Mouse (Mus musculus): ENCODE results near the gene Defb48. TPM values are rescaled to one million over a fixed set of nuclear protein-coding genes. Genes with fewer than 3 reads are reported as not detected.

Defb48 gene
- polyA plus RNA-seq, 1 experiment from 2014 or later, result not detected

DNA sequence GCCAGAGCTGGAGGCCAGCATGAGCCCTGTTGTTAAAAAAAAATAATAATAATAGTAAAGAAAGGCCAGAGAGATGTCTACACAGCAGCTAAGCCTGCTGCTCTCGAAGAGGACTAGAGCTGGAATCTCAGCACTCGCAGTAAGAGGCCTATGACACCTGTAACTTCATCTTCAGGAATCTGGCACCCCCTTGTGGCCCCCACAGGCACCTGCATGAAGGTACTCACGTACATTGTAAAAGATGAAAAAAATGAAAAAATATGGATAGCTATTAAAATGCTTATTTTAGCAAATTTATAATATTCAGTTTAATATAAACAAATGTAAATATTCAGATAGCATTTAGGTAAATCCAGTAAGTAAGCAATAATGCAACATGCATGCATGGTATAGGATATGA, 44.9 kb downstream of the Defb48 start:
- Histone ChIP-seq H3K27me3 (ENCODE audit: control insufficient read depth, insufficient read depth, low read length) (no peaks in the 10 kb centered on the region), H3K4me3 (ENCODE audit: low read length) (no peak overlapping the region), H3K4me2 (replicated peaks; ENCODE audit: low read depth, low read length) (no peak overlapping the region), H3K4me1 (ENCODE audit: control insufficient read depth, insufficient read depth, low read length) (no peaks in the 10 kb centered on the region), H3K27ac (ENCODE audit: low read depth, low read length) (no peak overlapping the region), H3K9me3 (ENCODE audit: control insufficient read depth, low read length) (no peaks in the 10 kb centered on the region; the same call in 1 of the 2 replicates), H3K9ac (ENCODE audit: low read depth, low read length) (no peak overlapping the region), H3K36me3 (ENCODE audit: control insufficient read depth, insufficient read depth, low read length) (peaks cover 8% of the 10 kb centered on the region; the same call in 1 of the 2 replicates)
- ATAC-seq (ENCODE audit: low FRiP score, low TSS enrichment), result no peak
- WGBS, result 92% methylated on average over 3 of the region's 3 CpGs

DNA sequence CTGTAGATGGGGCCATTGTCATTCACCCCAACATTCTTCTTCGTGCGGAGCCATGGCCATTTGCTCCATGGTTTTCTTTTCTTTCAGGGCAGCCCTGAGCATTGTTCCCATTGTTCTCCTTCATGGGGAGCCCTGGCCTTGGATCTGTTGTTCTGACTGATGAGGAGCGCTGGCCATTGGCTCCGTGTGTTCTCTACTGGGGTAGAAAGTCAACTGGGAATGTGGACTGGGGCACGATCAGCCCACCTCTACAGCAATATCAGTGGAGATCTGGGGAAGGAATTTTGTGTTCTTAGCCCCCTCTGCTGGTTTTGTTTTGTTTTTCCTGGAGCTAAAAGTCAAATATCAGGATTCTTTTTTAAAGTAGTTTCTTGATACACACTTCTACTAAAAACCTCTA, 46.6 kb downstream of the Defb48 start:
- Histone ChIP-seq H3K36me3 (ENCODE audit: control insufficient read depth, insufficient read depth, low read length) (peaks cover 3% of the 10 kb centered on the region; the same call in 1 of the 2 replicates), H3K4me3 (ENCODE audit: low read length) (no peak overlapping the region), H3K4me2 (replicated peaks; ENCODE audit: low read depth, low read length) (no peak overlapping the region), H3K4me1 (ENCODE audit: control insufficient read depth, insufficient read depth, low read length) (no peaks in the 10 kb centered on the region), H3K9me3 (ENCODE audit: control insufficient read depth, low read length) (no peaks in the 10 kb centered on the region; the same call in 1 of the 2 replicates), H3K27ac (ENCODE audit: low read depth, low read length) (no peak overlapping the region), H3K9ac (ENCODE audit: low read depth, low read length) (no peak overlapping the region), H3K27me3 (ENCODE audit: control insufficient read depth, insufficient read depth, low read length) (no peaks in the 10 kb centered on the region)
- 73% methylated on average over 5 of the region's 5 CpGs for WGBS
- ATAC-seq (ENCODE audit: low FRiP score, low TSS enrichment), result no peak

DNA sequence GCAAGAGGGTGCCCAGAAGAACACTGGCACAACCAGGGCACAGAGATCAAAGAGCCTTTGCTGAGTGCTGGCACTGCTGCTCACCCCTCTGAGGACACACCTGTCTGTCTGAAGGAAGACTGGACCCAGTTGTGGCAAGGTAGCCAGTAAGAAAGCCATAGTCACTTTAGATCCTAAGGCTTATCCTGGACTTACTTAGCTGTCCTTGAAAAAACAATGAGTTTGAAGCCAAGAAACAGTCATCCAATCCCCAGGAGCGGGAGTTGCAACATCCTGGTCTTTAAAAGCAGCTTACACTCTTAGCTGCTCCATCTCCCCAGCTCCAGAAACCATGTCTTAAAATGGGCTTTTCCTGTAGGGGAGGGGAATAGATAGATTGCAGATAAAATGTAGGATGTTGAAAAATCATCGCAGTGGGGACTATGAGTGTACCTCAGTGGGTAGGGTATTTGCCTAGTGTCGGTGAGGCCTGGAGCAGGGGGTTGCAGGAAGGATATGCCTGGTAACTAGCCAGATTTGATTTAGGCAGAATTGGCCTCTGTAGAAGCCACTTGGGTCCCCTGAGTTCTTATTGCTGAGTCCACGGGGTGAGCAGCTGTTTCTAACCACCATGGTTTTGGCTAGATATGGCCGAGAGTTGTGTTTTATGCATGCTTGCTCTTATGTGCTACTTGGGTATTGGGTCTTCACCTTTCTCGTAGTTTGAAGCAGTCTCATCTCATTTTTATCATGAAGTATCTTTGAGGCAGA, 47.5 kb downstream of the Defb48 start:
- no peak overlapping the region for H3K27ac ChIP-seq (ENCODE audit: low read depth, low read length)
- no peak for ATAC-seq (ENCODE audit: low FRiP score, low TSS enrichment)
- H3K27me3 ChIP-seq (ENCODE audit: control insufficient read depth, insufficient read depth, low read length), result no peaks in the 10 kb centered on the region
- no peaks in the 10 kb centered on the region for H3K4me1 ChIP-seq (ENCODE audit: control insufficient read depth, insufficient read depth, low read length)
- 89% methylated on average over 6 of the region's 6 CpGs for WGBS
- no peaks in the 10 kb centered on the region; the same call in 1 of the 2 replicates for H3K9me3 ChIP-seq (ENCODE audit: control insufficient read depth, low read length)
- no peak overlapping the region for H3K4me2 ChIP-seq (replicated peaks; ENCODE audit: low read depth, low read length)
- peaks cover 3% of the 10 kb centered on the region; the same call in 1 of the 2 replicates for H3K36me3 ChIP-seq (ENCODE audit: control insufficient read depth, insufficient read depth, low read length)
- H3K4me3 ChIP-seq (ENCODE audit: low read length), result no peak overlapping the region
- H3K9ac ChIP-seq (ENCODE audit: low read depth, low read length), result no peak overlapping the region

DNA sequence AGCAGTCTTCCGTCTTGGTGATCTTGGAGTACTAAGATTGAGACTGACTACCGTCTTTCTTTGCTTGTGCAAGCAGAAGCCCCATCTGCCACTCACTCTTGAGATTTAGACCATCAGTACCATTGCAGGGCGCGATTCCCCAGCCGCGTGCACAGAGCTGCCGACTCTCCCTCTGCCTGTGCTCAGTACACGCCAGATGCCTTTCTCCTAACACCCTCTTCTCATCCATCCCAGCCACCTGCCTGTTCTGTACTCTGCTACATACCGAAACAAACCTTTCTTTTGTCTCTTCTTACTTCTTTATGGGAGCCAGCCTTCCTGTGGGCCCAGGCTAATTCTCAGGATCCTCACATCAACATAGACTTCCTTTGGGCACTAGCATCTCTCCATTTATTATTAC, 48.9 kb downstream of the Defb48 start:
- no peak for ATAC-seq (ENCODE audit: low FRiP score, low TSS enrichment)
- WGBS, result 84% methylated on average over 9 of the region's 9 CpGs

DNA sequence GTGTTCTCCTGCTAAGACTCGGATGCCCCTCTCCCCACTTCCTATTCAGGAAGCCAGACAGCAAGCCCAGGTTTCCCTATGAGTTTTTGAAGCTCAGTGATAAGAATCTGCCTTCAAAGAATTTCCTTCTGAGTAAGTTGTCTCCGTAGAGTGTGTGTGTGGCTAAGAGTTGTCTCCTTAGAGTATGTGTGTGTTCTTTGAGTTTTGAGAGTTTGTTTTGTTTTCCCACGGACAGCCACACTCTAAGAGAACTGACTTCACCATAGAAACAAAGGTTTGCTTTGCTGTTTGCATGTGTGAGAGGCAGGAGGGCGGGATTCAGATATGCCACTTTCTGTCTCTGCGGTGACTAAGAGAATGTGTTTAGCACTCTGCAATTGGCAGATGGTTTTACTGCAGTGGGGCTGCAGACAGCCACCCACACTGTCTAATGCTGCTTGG, 56.2 kb downstream of the Defb48 start:
- no peak for ATAC-seq (ENCODE audit: low FRiP score, low TSS enrichment)
- WGBS, result 76% methylated on average over 5 of the region's 5 CpGs
- no peak overlapping the region for H3K27ac ChIP-seq (ENCODE audit: low read depth, low read length)
- H3K9me3 ChIP-seq (ENCODE audit: control insufficient read depth, low read length), result no peaks in the 10 kb centered on the region
- H3K4me3 ChIP-seq (ENCODE audit: low read length), result no peak overlapping the region
- no peaks in the 10 kb centered on the region; the same call in 1 of the 2 replicates for H3K36me3 ChIP-seq (ENCODE audit: control insufficient read depth, insufficient read depth, low read length)
- H3K4me1 ChIP-seq (ENCODE audit: control insufficient read depth, insufficient read depth, low read length), result no peaks in the 10 kb centered on the region
- H3K4me2 ChIP-seq (replicated peaks; ENCODE audit: low read depth, low read length), result no peak overlapping the region
- no peaks in the 10 kb centered on the region for H3K27me3 ChIP-seq (ENCODE audit: control insufficient read depth, insufficient read depth, low read length)
- no peak overlapping the region for H3K9ac ChIP-seq (ENCODE audit: low read depth, low read length)

More for the DNA sequence above, 48.9 kb downstream of the Defb48 start:
- no peak overlapping the region for H3K4me3 ChIP-seq (ENCODE audit: low read length)
- H3K27me3 ChIP-seq (ENCODE audit: control insufficient read depth, insufficient read depth, low read length), result no peaks in the 10 kb centered on the region
- H3K27ac ChIP-seq (ENCODE audit: low read depth, low read length), result no peak overlapping the region
- no peak overlapping the region for H3K4me2 ChIP-seq (replicated peaks; ENCODE audit: low read depth, low read length)
- H3K4me1 ChIP-seq (ENCODE audit: control insufficient read depth, insufficient read depth, low read length), result no peaks in the 10 kb centered on the region
- H3K9ac ChIP-seq (ENCODE audit: low read depth, low read length), result no peak overlapping the region
- H3K9me3 ChIP-seq (ENCODE audit: control insufficient read depth, low read length), result no peaks in the 10 kb centered on the region; the same call in 1 of the 2 replicates
- peaks cover 3% of the 10 kb centered on the region; the same call in 1 of the 2 replicates for H3K36me3 ChIP-seq (ENCODE audit: control insufficient read depth, insufficient read depth, low read length)

Other genes starting within 250 kb of the Defb48 start
- gene Ints6, start 223.3 kb downstream of the Defb48 start, polyA plus RNA-seq (2014; fragmentation: Nextera tagmentation; extraction: Ambion mirVana), result 26.1 and 32.1 TPM in 2 replicates
- 5.2 and 12.1 TPM in 2 replicates for gene Wdfy2, start 146.8 kb downstream of the Defb48 start, polyA plus RNA-seq (2014; fragmentation: Nextera tagmentation; extraction: Ambion mirVana)
- not detected in 2 replicates for gene Defb47, start 13.6 kb upstream of the Defb48 start, polyA plus RNA-seq (2014; fragmentation: Nextera tagmentation; extraction: Ambion mirVana)
- not detected in 2 replicates for gene Defb43, start 27.3 kb upstream of the Defb48 start, polyA plus RNA-seq (2014; fragmentation: Nextera tagmentation; extraction: Ambion mirVana)
- gene Defb42, start 62.5 kb upstream of the Defb48 start, polyA plus RNA-seq (2014; fragmentation: Nextera tagmentation; extraction: Ambion mirVana), result 0.57 TPM in 1 of 2 replicates, not detected in the other
- gene Defb30, start 65.5 kb upstream of the Defb48 start, polyA plus RNA-seq (2014; fragmentation: Nextera tagmentation; extraction: Ambion mirVana), result not detected in 2 replicates

Data from kidney, embryonic 14.5 days (tissue).